Mouse (Mus musculus): ENCODE data around the gene Myo16. TPM values are rescaled to one million over a fixed set of nuclear protein-coding genes. Genes with fewer than 3 reads are reported as not detected.

Myo16 gene
- polyA plus RNA-seq, 1 experiment, result 2.4 TPM

- DNase-seq (ENCODE audit: low read depth), result no peak
Measured at GRCm38 (mm10) chr8:10175976-10176375, 22.3 kb downstream of the Myo16 start.

DNA sequence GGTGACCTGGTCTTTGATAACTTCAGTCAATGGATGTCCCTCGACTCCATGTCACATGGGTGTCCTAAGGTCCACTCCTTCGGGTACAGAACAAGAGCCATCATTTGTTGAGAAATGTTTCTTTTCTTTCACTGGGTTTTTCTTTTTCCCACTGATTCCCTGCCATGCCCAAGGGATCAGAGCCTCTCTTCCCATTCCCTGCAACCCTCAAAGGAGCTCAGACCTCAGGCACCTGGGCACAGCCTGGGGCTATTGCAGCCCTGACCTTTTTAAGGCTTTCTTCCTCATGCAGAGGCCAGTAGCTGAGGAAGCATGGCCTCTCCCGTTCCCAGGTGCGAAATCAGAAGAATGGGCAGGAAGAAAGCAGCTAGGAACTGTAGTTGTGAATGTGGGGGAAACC lies 23.4 kb downstream of the Myo16 start:
- DNase-seq (ENCODE audit: low read depth), result no peak

DNA sequence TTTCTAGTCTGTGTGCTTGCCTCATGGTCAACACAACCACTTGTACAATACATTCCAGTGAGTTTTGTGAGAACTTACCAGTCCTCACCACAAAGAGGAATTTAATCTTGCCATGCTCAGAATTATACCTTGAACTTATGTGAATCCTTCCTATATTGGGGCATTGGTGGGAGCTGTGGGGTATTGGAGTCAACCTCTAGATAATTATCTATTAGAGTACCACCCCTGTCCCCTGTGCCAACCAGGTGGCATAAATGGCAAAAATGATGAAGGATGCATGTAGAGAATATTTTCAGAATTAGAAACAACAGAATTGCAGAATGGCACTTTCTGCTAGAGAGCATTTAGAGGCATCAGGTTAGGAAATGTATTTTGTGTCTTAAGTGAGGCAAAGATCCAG lies 25.3 kb downstream of the Myo16 start:
- no peak for DNase-seq (ENCODE audit: low read depth)

- no peak for DNase-seq (ENCODE audit: low read depth)
Measured at GRCm38 (mm10) chr8:10190607-10191006, 36.9 kb downstream of the Myo16 start.

GRCm38 (mm10) chr8:10198164-10198563 lies 44.5 kb downstream of the Myo16 start:
- no peak for DNase-seq (ENCODE audit: low read depth)

DNA sequence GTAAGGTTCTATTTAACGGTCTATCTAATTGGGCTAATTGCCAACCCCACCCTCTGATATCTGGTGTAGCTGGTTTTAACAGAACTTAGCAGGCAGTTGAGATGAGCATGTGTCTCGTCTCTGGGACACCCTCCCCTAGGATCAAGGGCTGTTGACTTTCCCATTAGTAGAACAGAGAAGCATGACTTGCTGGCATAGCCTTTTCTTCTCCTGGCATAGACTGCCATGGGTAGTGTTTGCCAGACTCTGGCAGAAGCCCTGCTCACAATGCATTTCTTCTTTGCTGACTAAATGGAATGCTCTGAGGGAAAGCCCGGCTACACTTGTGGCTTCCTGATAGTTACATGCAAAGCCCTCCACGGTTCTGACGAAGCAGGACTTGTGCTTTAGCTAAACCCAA lies 45.6 kb downstream of the Myo16 start:
- no peak for DNase-seq (ENCODE audit: low read depth)

GRCm38 (mm10) chr8:10200042-10200441 lies 46.3 kb downstream of the Myo16 start:
- no peak for DNase-seq (ENCODE audit: low read depth)

DNA sequence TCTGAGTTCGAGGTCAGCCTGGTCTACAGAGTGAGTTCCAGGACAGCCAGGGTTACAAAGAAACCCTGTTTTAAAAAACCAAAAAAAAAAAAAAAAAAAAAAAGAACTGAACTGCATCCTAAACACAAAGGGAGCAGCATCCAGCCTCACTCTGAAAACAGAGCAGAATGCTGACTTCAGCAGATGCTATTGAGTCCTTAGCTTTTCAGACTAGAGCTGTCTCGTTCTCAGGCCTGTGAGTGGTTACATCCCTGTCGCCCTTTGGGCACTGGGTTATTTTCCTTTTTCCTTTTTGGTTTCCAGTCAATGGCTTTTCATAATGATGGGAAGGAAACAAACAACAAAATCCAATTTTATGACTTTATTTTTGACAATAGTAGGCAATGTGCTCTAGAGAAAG lies 61.3 kb downstream of the Myo16 start:
- no peak for DNase-seq (ENCODE audit: low read depth)

GRCm38 (mm10) chr8:10219761-10220276 lies 66.1 kb downstream of the Myo16 start:
- no peak for DNase-seq (ENCODE audit: low read depth)

- no peak for DNase-seq (ENCODE audit: low read depth)
Measured at GRCm38 (mm10) chr8:10222770-10223169, 69.1 kb downstream of the Myo16 start.

- DNase-seq (ENCODE audit: low read depth), result no peak
Measured at GRCm38 (mm10) chr8:10223528-10224194, 70.0 kb downstream of the Myo16 start.

DNA sequence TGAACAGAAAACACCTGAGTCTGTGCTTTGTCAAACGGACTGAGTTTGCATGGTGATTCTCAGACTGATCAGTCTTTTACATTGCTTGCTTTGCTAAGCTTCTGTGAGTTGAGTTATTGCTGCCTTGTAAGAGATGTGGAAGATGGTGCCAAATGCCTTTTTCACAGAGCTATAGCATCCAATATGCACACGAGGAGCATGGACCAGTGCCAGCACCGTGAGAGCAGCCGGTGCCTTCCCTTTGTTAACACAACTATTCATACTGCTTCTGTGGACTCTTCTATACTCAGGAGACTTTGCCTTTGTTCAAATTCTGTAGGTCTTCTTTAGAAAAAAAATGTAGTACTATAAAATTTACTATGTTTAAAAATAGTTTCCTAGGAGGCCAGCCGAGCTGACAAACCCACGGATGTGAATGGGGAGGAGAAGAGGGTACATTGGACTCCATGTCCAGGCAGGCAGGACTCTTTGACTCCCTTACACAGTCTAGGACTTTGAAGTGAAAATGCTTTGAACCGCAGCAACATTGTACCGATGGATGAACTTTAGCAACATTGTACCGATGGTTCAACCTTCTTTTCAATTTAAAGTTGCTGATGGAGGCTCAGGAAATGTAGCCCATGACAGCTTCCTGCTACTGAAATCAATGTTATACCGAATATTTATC lies 70.7 kb downstream of the Myo16 start:
- DNase-seq (ENCODE audit: low read depth), result no peak

GRCm38 (mm10) chr8:10225018-10225417 lies 71.3 kb downstream of the Myo16 start:
- no peak for DNase-seq (ENCODE audit: low read depth)

DNA sequence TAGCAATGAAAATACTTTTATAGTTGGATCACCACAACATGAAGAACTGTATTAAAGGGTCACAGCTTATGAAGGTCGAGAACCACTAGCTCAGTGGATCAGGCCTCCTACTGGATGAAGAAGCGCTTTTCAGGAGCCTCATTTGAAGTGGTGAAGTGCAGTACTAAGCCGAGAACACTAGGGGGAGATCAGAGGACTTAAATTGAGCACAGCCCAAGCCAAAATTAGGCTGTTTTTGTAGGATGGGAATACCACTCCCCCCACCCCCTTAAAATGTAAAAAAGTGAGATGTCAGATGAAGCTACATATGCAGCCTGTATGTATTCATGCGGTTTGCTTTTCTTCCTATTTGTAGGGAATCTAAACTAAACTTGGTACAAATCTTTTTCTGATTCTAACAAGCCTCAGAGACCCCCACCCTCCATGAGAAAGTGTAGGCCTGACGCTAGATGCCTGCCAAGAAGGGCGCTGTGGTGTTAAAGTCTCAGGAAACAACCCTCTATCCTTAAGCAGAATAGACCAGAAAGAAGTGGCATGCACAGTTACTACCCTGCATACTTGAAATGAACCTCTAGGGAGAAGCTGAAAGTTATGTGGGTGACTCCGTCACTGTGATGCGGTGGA lies 77.1 kb downstream of the Myo16 start:
- no peak for DNase-seq (ENCODE audit: low read depth)

GRCm38 (mm10) chr8:10234516-10234915 lies 80.8 kb downstream of the Myo16 start:
- DNase-seq (ENCODE audit: low read depth), result no peak

DNA sequence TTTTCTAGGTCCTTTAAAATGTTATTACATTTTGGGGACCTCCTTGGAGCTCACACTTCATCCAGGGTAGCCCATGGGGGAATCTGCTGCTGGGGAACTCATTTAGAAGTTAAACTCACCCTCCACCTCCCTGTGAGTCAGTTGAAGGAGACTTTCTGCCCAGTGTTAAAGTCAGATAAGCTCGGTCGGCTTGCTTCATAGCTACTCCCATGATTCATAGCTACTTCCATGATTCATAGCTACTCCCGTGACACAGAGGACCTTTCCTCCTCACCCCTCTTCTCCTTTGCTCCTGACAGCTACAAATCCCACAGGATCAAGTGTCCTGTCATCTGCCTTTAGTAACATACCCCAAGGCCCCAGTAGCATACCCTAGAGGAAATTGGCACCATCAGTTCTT lies 89.6 kb downstream of the Myo16 start:
- DNase-seq (ENCODE audit: low read depth), result no peak

DNA sequence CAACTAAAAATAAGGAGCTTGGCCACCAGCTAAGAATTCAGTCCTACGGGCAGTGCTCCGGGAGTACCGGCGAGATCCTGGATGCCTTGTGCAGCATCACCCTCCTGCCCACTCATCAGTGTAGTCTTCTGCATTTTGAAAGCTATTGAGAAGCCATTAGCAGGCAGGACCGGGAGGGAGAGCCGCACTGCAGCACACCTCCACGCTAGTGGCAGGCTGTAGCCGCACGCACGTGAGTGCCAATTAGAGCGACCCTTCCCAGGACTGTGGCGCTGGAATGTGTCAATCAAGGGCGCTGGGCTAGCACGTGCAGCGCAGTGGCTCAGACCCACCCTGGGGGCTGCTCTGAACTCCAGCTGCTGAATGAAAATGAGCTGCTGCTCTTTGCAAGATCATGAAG lies 95.4 kb downstream of the Myo16 start:
- no peak for DNase-seq (ENCODE audit: low read depth)

DNA sequence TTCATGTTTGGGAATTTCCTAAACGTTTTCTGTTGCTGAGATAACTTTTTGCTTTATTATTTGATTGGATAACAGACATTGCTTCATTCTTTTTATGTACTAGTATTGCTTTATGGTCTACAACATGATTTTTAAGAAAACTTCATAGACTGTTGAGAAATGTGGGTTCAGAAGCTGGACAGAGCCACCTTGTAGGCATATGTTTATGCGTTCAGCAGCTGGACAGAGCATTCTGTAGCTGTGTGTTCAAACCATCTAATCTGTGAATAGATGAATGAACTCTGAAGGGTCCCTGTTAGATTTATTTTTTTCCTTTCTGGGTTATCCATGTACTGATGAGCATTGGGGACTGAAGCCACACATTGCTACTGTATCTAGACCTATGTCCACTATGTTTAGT lies 102.0 kb downstream of the Myo16 start:
- DNase-seq (ENCODE audit: low read depth), result no peak

DNA sequence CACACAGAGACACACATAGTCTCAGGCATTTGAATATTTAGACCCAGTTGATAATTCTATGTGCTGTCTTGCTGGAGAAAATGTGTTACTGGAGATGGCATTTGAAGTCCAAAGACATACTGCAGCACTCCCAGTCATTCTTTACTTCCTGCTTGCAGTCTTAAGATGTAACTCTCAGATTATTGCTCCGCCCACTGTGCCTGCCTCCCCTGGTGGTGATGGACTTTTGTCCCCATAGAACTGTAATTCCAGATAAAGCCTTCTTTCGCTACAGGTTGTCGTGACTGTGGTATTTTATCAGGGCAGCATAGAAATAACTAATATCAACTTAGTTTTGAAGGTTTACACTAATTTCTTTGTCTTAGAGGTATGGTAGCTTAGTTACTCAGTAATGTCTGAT lies 102.9 kb downstream of the Myo16 start:
- DNase-seq (ENCODE audit: low read depth), result no peak

GRCm38 (mm10) chr8:10270094-10270493 lies 116.4 kb downstream of the Myo16 start:
- no peak for DNase-seq (ENCODE audit: low read depth)

DNA sequence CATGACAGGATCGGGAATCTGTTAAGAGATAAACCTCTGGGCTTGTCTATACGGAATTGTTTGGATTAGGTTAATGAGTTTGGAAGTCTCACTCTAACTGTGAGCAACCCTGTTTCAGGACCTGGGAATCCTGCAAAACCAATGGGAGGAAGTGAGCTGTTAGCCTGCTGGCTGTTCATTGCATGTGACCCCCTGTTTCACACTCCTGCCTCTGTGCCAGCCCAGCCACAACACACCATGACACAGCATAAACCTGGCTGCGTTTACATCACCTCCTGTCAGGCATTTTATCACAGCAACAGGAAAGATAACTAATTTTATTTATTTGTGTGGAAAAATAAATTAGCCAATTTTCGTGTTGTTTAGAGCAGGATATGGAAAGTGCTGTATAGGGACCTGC lies 138.9 kb downstream of the Myo16 start:
- no peak for DNase-seq (ENCODE audit: low read depth)

GRCm38 (mm10) chr8:10300797-10301196 lies 147.1 kb downstream of the Myo16 start:
- DNase-seq (ENCODE audit: low read depth), result no peak

GRCm38 (mm10) chr8:10303061-10303460 lies 149.3 kb downstream of the Myo16 start:
- no peak for DNase-seq (ENCODE audit: low read depth)

Measured in gonadal fat pad, adult 2 months (tissue).